Mouse (Mus musculus) forebrain, embryonic 10.5 days (tissue): ENCODE measurements around the gene Ralgapa1. TPM values are rescaled to one million over a fixed set of nuclear protein-coding genes. Genes with fewer than 3 reads are reported as not detected.
"Not testable (repeated sequence)": the region's sequence is repeated elsewhere in the genome, so short reads cannot be mapped to it uniquely, and the experiment has no call there.

ENCODE experiments used
- DNase-seq: peaks from one replicate; pipeline ENCODE4 v3.0.0-alpha.2; 2017; ENCODE audit warnings: low spot score; ENCODE audit errors: extremely low spot score
- H3K27ac ChIP-seq: fragments of 300-500 bp; sonication (generic); 2 replicates; pipeline ENCODE4 v1.5.1; 2016; ENCODE audit warnings: mild to moderate bottlenecking
- H3K27me3 ChIP-seq: fragments of 300-500 bp; sonication (generic); 2 replicates; pipeline ENCODE4 v1.6.1; 2016; ENCODE audit warnings: mild to moderate bottlenecking; ENCODE audit not compliant: poor library complexity, severe bottlenecking
- H3K36me3 ChIP-seq: fragments of 300-500 bp; sonication (generic); replicated peaks from 2 replicates; pipeline ENCODE4 v1.6.1; 2016; ENCODE audit warnings: mild to moderate bottlenecking, moderate library complexity
- H3K4me1 ChIP-seq: fragments of 300-500 bp; sonication (generic); 2 replicates; pipeline ENCODE4 v1.6.1; 2016
- H3K4me3 ChIP-seq: fragments of 300-500 bp; sonication (generic); 2 replicates; pipeline ENCODE4 v1.5.1; 2016; ENCODE audit warnings: mild to moderate bottlenecking, moderate library complexity
- H3K9me3 ChIP-seq: fragments of 300-500 bp; sonication (generic); 2 replicates; pipeline ENCODE4 v1.6.1; 2016; ENCODE audit warnings: mild to moderate bottlenecking, moderate library complexity
- WGBS: fragments of 180-500 bp; shearing (Covaris S2); methylation state at CpG from one replicate; pipeline ENCODE4 v1.1.7; 2016; 5-methylcytosine and 5-hydroxymethylcytosine counted together
- polyA plus RNA-seq: library from polyadenylated mRNA; unstranded; fragments of >200 nt; fragmentation: Nextera tagmentation; extraction: Ambion mirVana; gene quantifications from 2 replicates; pipeline ENCODE4 v1.2.1, GENCODE M21; 2016

Gene Ralgapa1
- polyA plus RNA-seq, 1 experiment from 2014 or later = 11.4 TPM

GRCm38 (mm10) chr12:55833906-55834625 lies 13.1 kb upstream of the Ralgapa1 start:
- H3K27ac ChIP-seq = no peak overlapping the region
- DNase-seq = no peak
- H3K4me1 ChIP-seq = peaks cover 16% of the 10 kb centered on the region
- H3K36me3 ChIP-seq = 0 out of 2 replicates have a peak, but pooled peaks cover 3% of the 10 kb centered on the region
- H3K9me3 ChIP-seq = no peaks in the 10 kb centered on the region
- WGBS = 73% methylated on average over 9 of the region's 9 CpGs
- H3K27me3 ChIP-seq = no peaks in the 10 kb centered on the region
- no peak overlapping the region for H3K4me3 ChIP-seq

- Histone ChIP-seq H3K4me3 (no peak overlapping the region), H3K9me3 (no peaks in the 10 kb centered on the region), H3K4me1 (peaks cover 15% of the 10 kb centered on the region), H3K27ac (no peak overlapping the region), H3K27me3 (no peaks in the 10 kb centered on the region), H3K36me3 (no peaks in the 10 kb centered on the region)
- DNase-seq = no peak
Observed at GRCm38 (mm10) chr12:55832961-55833360, 12.0 kb upstream of the Ralgapa1 start.

- WGBS = 31% methylated on average over 2 of the region's 2 CpGs
- no peaks in the 10 kb centered on the region for H3K4me1 ChIP-seq
- no peak overlapping the region for H3K27ac ChIP-seq
- no peak overlapping the region for H3K4me3 ChIP-seq
- H3K9me3 ChIP-seq = no peaks in the 10 kb centered on the region
- no peaks in the 10 kb centered on the region for H3K27me3 ChIP-seq
- peak; percentile 45 for DNase-seq
- no peaks in the 10 kb centered on the region for H3K36me3 ChIP-seq
Observed at GRCm38 (mm10) chr12:55831101-55831500, 10.1 kb upstream of the Ralgapa1 start.

- 85% methylated on average over 2 of the region's 2 CpGs for WGBS
Observed at GRCm38 (mm10) chr12:55825537-55825936, 4.6 kb upstream of the Ralgapa1 start.

GRCm38 (mm10) chr12:55824027-55824426 lies 3.1 kb upstream of the Ralgapa1 start:
- no peak for DNase-seq
- H3K27ac ChIP-seq = no peak overlapping the region
- H3K4me3 ChIP-seq = no peak overlapping the region
- no peaks in the 10 kb centered on the region for H3K36me3 ChIP-seq
- H3K4me1 ChIP-seq = peaks cover 12% of the 10 kb centered on the region
- no peaks in the 10 kb centered on the region for H3K27me3 ChIP-seq
- H3K9me3 ChIP-seq = no peaks in the 10 kb centered on the region; the same call in 1 of the 2 replicates
- 85% methylated on average over 6 of the region's 6 CpGs for WGBS

More at GRCm38 (mm10) chr12:55825537-55825936, 4.6 kb upstream of the Ralgapa1 start:
- no peaks in the 10 kb centered on the region for H3K27me3 ChIP-seq
- no peak overlapping the region for H3K27ac ChIP-seq
- no peaks in the 10 kb centered on the region; the same call in 1 of the 2 replicates for H3K9me3 ChIP-seq
- DNase-seq = no peak
- no peaks in the 10 kb centered on the region for H3K36me3 ChIP-seq
- H3K4me1 ChIP-seq = no peaks in the 10 kb centered on the region
- H3K4me3 ChIP-seq = no peak overlapping the region

GRCm38 (mm10) chr12:55820119-55820660 lies 777 bp downstream of the Ralgapa1 start:
- WGBS = under 1% methylated on average over 35 of the region's 35 CpGs
- peaks cover 15% of the 10 kb centered on the region for H3K4me1 ChIP-seq
- peak overlapping the region; percentile 95 for H3K27ac ChIP-seq
- H3K4me3 ChIP-seq = peak overlapping the region; percentile 73
- H3K9me3 ChIP-seq = no peaks in the 10 kb centered on the region
- peak; percentile 19 for DNase-seq
- H3K36me3 ChIP-seq = no peaks in the 10 kb centered on the region
- H3K27me3 ChIP-seq = no peaks in the 10 kb centered on the region

GRCm38 (mm10) chr12:55816488-55816887 lies 4.5 kb downstream of the Ralgapa1 start:
- no peak for DNase-seq
- no peaks in the 10 kb centered on the region for H3K9me3 ChIP-seq
- peaks cover 15% of the 10 kb centered on the region for H3K4me1 ChIP-seq
- WGBS = 92% methylated on average over 5 of the region's 5 CpGs
- no peaks in the 10 kb centered on the region for H3K27me3 ChIP-seq
- no peak overlapping the region for H3K27ac ChIP-seq
- H3K4me3 ChIP-seq = no peak overlapping the region
- H3K36me3 ChIP-seq = no peaks in the 10 kb centered on the region; the same call in 1 of the 2 replicates

GRCm38 (mm10) chr12:55805035-55805434 lies 15.9 kb downstream of the Ralgapa1 start:
- 80% methylated on average over 3 of the region's 3 CpGs for WGBS
- no peaks in the 10 kb centered on the region for H3K4me1 ChIP-seq
- H3K36me3 ChIP-seq = no peaks in the 10 kb centered on the region
- no peak overlapping the region for H3K4me3 ChIP-seq
- H3K27me3 ChIP-seq = no peaks in the 10 kb centered on the region
- no peaks in the 10 kb centered on the region for H3K9me3 ChIP-seq
- H3K27ac ChIP-seq = no peak overlapping the region
- DNase-seq = no peak

GRCm38 (mm10) chr12:55801131-55801530 lies 19.8 kb downstream of the Ralgapa1 start:
- Histone ChIP-seq H3K27ac (no peak overlapping the region), H3K27me3 (no peaks in the 10 kb centered on the region), H3K4me1 (no peaks in the 10 kb centered on the region), H3K4me3 (no peak overlapping the region), H3K9me3 (no peaks in the 10 kb centered on the region), H3K36me3 (peaks cover 4% of the 10 kb centered on the region; the same call in 1 of the 2 replicates)
- DNase-seq = no peak
- 93% methylated on average over 4 of the region's 4 CpGs for WGBS

GRCm38 (mm10) chr12:55800144-55800543 lies 20.8 kb downstream of the Ralgapa1 start:
- no peaks in the 10 kb centered on the region for H3K27me3 ChIP-seq
- no peaks in the 10 kb centered on the region for H3K9me3 ChIP-seq
- no peaks in the 10 kb centered on the region for H3K4me1 ChIP-seq
- H3K4me3 ChIP-seq = no peak overlapping the region
- H3K36me3 ChIP-seq = peaks cover 4% of the 10 kb centered on the region; the same call in 1 of the 2 replicates
- 88% methylated on average over 5 of the region's 5 CpGs for whole genome bisulfite sequencing
- no peak overlapping the region for H3K27ac ChIP-seq
- no peak for DNase-seq

GRCm38 (mm10) chr12:55798745-55799144 lies 22.2 kb downstream of the Ralgapa1 start:
- Histone ChIP-seq H3K4me3 (no peak overlapping the region), H3K9me3 (no peaks in the 10 kb centered on the region), H3K27me3 (no peaks in the 10 kb centered on the region), H3K36me3 (peaks cover 4% of the 10 kb centered on the region), H3K27ac (no peak overlapping the region), H3K4me1 (no peaks in the 10 kb centered on the region)
- DNase-seq = no peak
- WGBS = 95% methylated on average over 4 of the region's 4 CpGs

- Histone ChIP-seq H3K27ac (no peak overlapping the region), H3K4me3 (no peak overlapping the region), H3K4me1 (no peaks in the 10 kb centered on the region), H3K9me3 (no peaks in the 10 kb centered on the region), H3K27me3 (no peaks in the 10 kb centered on the region), H3K36me3 (peaks cover 4% of the 10 kb centered on the region)
- WGBS = 91% methylated on average over 3 of the region's 3 CpGs
- no peak for DNase-seq
Observed at GRCm38 (mm10) chr12:55797103-55797502, 23.9 kb downstream of the Ralgapa1 start.

GRCm38 (mm10) chr12:55794485-55794884 lies 26.5 kb downstream of the Ralgapa1 start:
- 81% methylated on average over 4 of the region's 4 CpGs for WGBS
- not testable (repeated sequence) for H3K4me1 ChIP-seq

More at GRCm38 (mm10) chr12:55794485-55794884, 26.5 kb downstream of the Ralgapa1 start:
- not testable (repeated sequence) for H3K4me3 ChIP-seq, H3K27me3 ChIP-seq, H3K27ac ChIP-seq, DNase-seq, H3K36me3 ChIP-seq, H3K9me3 ChIP-seq
